Mouse (Mus musculus): ENCODE measurements around the gene Fam114a1.

- TF ChIP-seq CTCF (IDR thresholded peaks at IDR 0.05; ENCODE audit: borderline replicate concordance, insufficient read depth, low read length) = no peak
- no peak for TF ChIP-seq POLR2A (IDR thresholded peaks at IDR 0.05; ENCODE audit: low read depth, low read length)
These were observed 10.0 kb upstream of the Fam114a1 start, which contains the start of gene Tlr6 for GRCm38 (mm10) chr5:64959843-64960230.
